Mouse (Mus musculus): ENCODE results near the gene Unc13b. TPM values are rescaled to one million over a fixed set of nuclear protein-coding genes. Genes with fewer than 3 reads are reported as not detected.

The Unc13b gene
- polyA plus RNA-seq, 1 experiment from 2014 or later, result 24.6 TPM

GRCm38 (mm10) chr4:43029121-43029520, 29.6 kb upstream of the Unc13b start:
- peaks cover 30% of the 10 kb centered on the region for H3K4me1 ChIP-seq
- no peak overlapping the region for H3K4me3 ChIP-seq
- H3K9ac ChIP-seq (replicated peaks), result no peak overlapping the region
- H3K9me3 ChIP-seq, result no peaks in the 10 kb centered on the region
- 97% methylated on average over 7 of the region's 7 CpGs for WGBS
- H3K4me2 ChIP-seq (replicated peaks), result no peak overlapping the region
- no peak overlapping the region for H3K27ac ChIP-seq (replicated peaks)
- peaks cover 52% of the 10 kb centered on the region for H3K36me3 ChIP-seq
- H3K27me3 ChIP-seq, result no peaks in the 10 kb centered on the region
- no peak for ATAC-seq (ENCODE audit: low FRiP score, low read depth)

- H3K27me3 ChIP-seq, result no peaks in the 10 kb centered on the region
- no peak overlapping the region; the same call in 1 of the 2 replicates for H3K4me3 ChIP-seq
- ATAC-seq (ENCODE audit: low FRiP score, low read depth), result no peak
- H3K4me2 ChIP-seq (replicated peaks), result peak overlapping the region; percentile 88; the same call in 1 of the 2 replicates
- H3K4me1 ChIP-seq, result peaks cover 25% of the 10 kb centered on the region
- 0 out of 2 replicates have a peak overlapping the region, but pooled peaks have one; percentile 92 for H3K9ac ChIP-seq (replicated peaks)
- H3K27ac ChIP-seq (replicated peaks), result no peak overlapping the region
- no peaks in the 10 kb centered on the region for H3K9me3 ChIP-seq
- 95% methylated on average over 9 of the region's 9 CpGs for WGBS
- peaks cover 58% of the 10 kb centered on the region for H3K36me3 ChIP-seq
These were observed 29.0 kb upstream of the Unc13b start for GRCm38 (mm10) chr4:43029749-43030148.

GRCm38 (mm10) chr4:43030352-43030751, 28.4 kb upstream of the Unc13b start:
- Histone ChIP-seq H3K27ac (replicated peaks) (peak overlapping the region; percentile 93), H3K4me2 (replicated peaks) (peak overlapping the region; percentile 88), H3K36me3 (peaks cover 63% of the 10 kb centered on the region), H3K27me3 (no peaks in the 10 kb centered on the region), H3K9ac (replicated peaks) (peak overlapping the region; percentile 92), H3K4me1 (peaks cover 21% of the 10 kb centered on the region), H3K9me3 (no peaks in the 10 kb centered on the region), H3K4me3 (peak overlapping the region; percentile 78)
- WGBS, result 77% methylated on average over 9 of the region's 9 CpGs
- ATAC-seq (ENCODE audit: low FRiP score, low read depth), result no peak

- H3K27ac ChIP-seq (replicated peaks), result peak overlapping the region; percentile 93
- 1% methylated on average over 28 of the region's 28 CpGs for WGBS
- peaks cover 68% of the 10 kb centered on the region for H3K36me3 ChIP-seq
- no peaks in the 10 kb centered on the region for H3K9me3 ChIP-seq
- H3K9ac ChIP-seq (replicated peaks), result peak overlapping the region; percentile 92
- H3K27me3 ChIP-seq, result no peaks in the 10 kb centered on the region
- no peak for ATAC-seq (ENCODE audit: low FRiP score, low read depth)
- H3K4me2 ChIP-seq (replicated peaks), result peak overlapping the region; percentile 88
- peaks cover 21% of the 10 kb centered on the region for H3K4me1 ChIP-seq
- peak overlapping the region; percentile 78 for H3K4me3 ChIP-seq
These were observed 27.9 kb upstream of the Unc13b start for GRCm38 (mm10) chr4:43030780-43031230.

GRCm38 (mm10) chr4:43031237-43031995, 27.3 kb upstream of the Unc13b start, which contains the start of gene Stoml2:
Stoml2 (minus strand) TSS chr4:43031710.
- peaks cover 74% of the 10 kb centered on the region for H3K36me3 ChIP-seq
- WGBS, result 1% methylated on average over 38 of the region's 38 CpGs
- peak; percentile 96 for ATAC-seq (ENCODE audit: low FRiP score, low read depth)

GRCm38 (mm10) chr4:43032501-43032900, 26.3 kb upstream of the Unc13b start:
- peak overlapping the region; percentile 93 for H3K27ac ChIP-seq (replicated peaks)
- peaks cover 24% of the 10 kb centered on the region for H3K4me1 ChIP-seq
- no peaks in the 10 kb centered on the region for H3K27me3 ChIP-seq
- ATAC-seq (ENCODE audit: low FRiP score, low read depth), result no peak
- peak overlapping the region; percentile 1; the same call in 1 of the 2 replicates for H3K4me2 ChIP-seq (replicated peaks)
- H3K4me3 ChIP-seq, result no peak overlapping the region
- H3K36me3 ChIP-seq, result peaks cover 72% of the 10 kb centered on the region
- H3K9me3 ChIP-seq, result no peaks in the 10 kb centered on the region
- H3K9ac ChIP-seq (replicated peaks), result peak overlapping the region; percentile 92
- 85% methylated on average over 1 of the region's 1 CpGs for whole genome bisulfite sequencing

More at GRCm38 (mm10) chr4:43031237-43031995, 27.3 kb upstream of the Unc13b start, which contains the start of gene Stoml2:
- H3K4me1 ChIP-seq, result peaks cover 21% of the 10 kb centered on the region
- peak within 1 kb of the TSS; percentile 92 for H3K9ac ChIP-seq (replicated peaks)
- peak within 1 kb of the TSS; percentile 93 for H3K27ac ChIP-seq (replicated peaks)
- H3K9me3 ChIP-seq, result no peaks in the 10 kb centered on the region
- H3K4me3 ChIP-seq, result peak within 1 kb of the TSS; percentile 78
- H3K27me3 ChIP-seq, result no peaks in the 10 kb centered on the region
- peak within 1 kb of the TSS; percentile 88 for H3K4me2 ChIP-seq (replicated peaks)

- Histone ChIP-seq H3K4me2 (replicated peaks) (no peak overlapping the region), H3K4me3 (no peak overlapping the region), H3K4me1 (peaks cover 31% of the 10 kb centered on the region), H3K27ac (replicated peaks) (no peak overlapping the region), H3K9ac (replicated peaks) (no peak overlapping the region), H3K9me3 (no peaks in the 10 kb centered on the region), H3K36me3 (peaks cover 62% of the 10 kb centered on the region), H3K27me3 (no peaks in the 10 kb centered on the region)
- no peak for ATAC-seq (ENCODE audit: low FRiP score, low read depth)
- 86% methylated on average over 14 of the region's 14 CpGs for WGBS
These were observed 25.3 kb upstream of the Unc13b start for GRCm38 (mm10) chr4:43033481-43033880.

- Histone ChIP-seq H3K4me3 (no peak overlapping the region), H3K4me2 (replicated peaks) (no peak overlapping the region), H3K36me3 (peaks cover 47% of the 10 kb centered on the region), H3K27me3 (no peaks in the 10 kb centered on the region), H3K9me3 (no peaks in the 10 kb centered on the region), H3K9ac (replicated peaks) (no peak overlapping the region), H3K4me1 (peaks cover 38% of the 10 kb centered on the region), H3K27ac (replicated peaks) (no peak overlapping the region)
- no peak for ATAC-seq (ENCODE audit: low FRiP score, low read depth)
- 92% methylated on average over 6 of the region's 6 CpGs for WGBS
These were observed 22.9 kb upstream of the Unc13b start for GRCm38 (mm10) chr4:43035851-43036250.

- Histone ChIP-seq H3K9ac (replicated peaks) (no peak overlapping the region), H3K27me3 (no peaks in the 10 kb centered on the region), H3K4me2 (replicated peaks) (no peak overlapping the region), H3K27ac (replicated peaks) (no peak overlapping the region), H3K4me3 (no peak overlapping the region), H3K36me3 (peaks cover 47% of the 10 kb centered on the region), H3K9me3 (no peaks in the 10 kb centered on the region), H3K4me1 (peaks cover 43% of the 10 kb centered on the region)
- WGBS, result 91% methylated on average over 10 of the region's 10 CpGs
- ATAC-seq (ENCODE audit: low FRiP score, low read depth), result no peak
These were observed 22.4 kb upstream of the Unc13b start for GRCm38 (mm10) chr4:43036356-43036755.

GRCm38 (mm10) chr4:43037860-43038566, 20.7 kb upstream of the Unc13b start:
- Histone ChIP-seq H3K4me1 (peaks cover 33% of the 10 kb centered on the region), H3K4me3 (0 out of 2 replicates have a peak overlapping the region, but pooled peaks have one; percentile 9), H3K27ac (replicated peaks) (peak overlapping the region; percentile 58; the same call in 1 of the 2 replicates), H3K4me2 (replicated peaks) (peak overlapping the region; percentile 86), H3K9me3 (no peaks in the 10 kb centered on the region), H3K9ac (replicated peaks) (0 out of 2 replicates have a peak overlapping the region, but pooled peaks have one; percentile 24), H3K36me3 (peaks cover 41% of the 10 kb centered on the region), H3K27me3 (no peaks in the 10 kb centered on the region)
- 71% methylated on average over 4 of the region's 4 CpGs for WGBS
- no peak for ATAC-seq (ENCODE audit: low FRiP score, low read depth)

- H3K9me3 ChIP-seq, result no peaks in the 10 kb centered on the region
- 67% methylated on average over 15 of the region's 15 CpGs for WGBS
- peak overlapping the region; percentile 86; the same call in 1 of the 2 replicates for H3K27ac ChIP-seq (replicated peaks)
- H3K9ac ChIP-seq (replicated peaks), result peak overlapping the region; percentile 89
- peaks cover 33% of the 10 kb centered on the region for H3K36me3 ChIP-seq
- no peak for ATAC-seq (ENCODE audit: low FRiP score, low read depth)
- peak overlapping the region; percentile 86 for H3K4me2 ChIP-seq (replicated peaks)
- no peaks in the 10 kb centered on the region for H3K27me3 ChIP-seq
- H3K4me1 ChIP-seq, result peaks cover 38% of the 10 kb centered on the region
- H3K4me3 ChIP-seq, result peak overlapping the region; percentile 81
These were observed 19.9 kb upstream of the Unc13b start for GRCm38 (mm10) chr4:43038567-43039495.

All from midbrain, embryonic 12.5 days (tissue).